Mouse (Mus musculus) urinary bladder, adult 2 months (tissue): ENCODE results near the gene Sdhaf3. TPM values are rescaled to one million over a fixed set of nuclear protein-coding genes. Genes with fewer than 3 reads are reported as not detected.
"Not testable (repeated sequence)": the region's sequence is repeated elsewhere in the genome, so short reads cannot be mapped to it uniquely, and the experiment has no call there.

Source experiments
- DNase-seq: peaks from one replicate; pipeline ENCODE4 v3.0.0; 2022; ENCODE audit warnings: low spot score
- polyA plus RNA-seq: library from polyadenylated mRNA; depleted of rRNA; stranded (reverse); fragments of >200 nt; gene quantifications from 2 replicates; pipeline ENCODE4 v1.2.3, GENCODE M21; 2012; rRNA removed

Gene Sdhaf3
- polyA plus RNA-seq = 1.8 and 1.9 TPM in 2 replicates

- DNase-seq = peak; percentile 82
Measured at GRCm38 (mm10) chr6:6955764-6956561, at the start of gene Sdhaf3. Sdhaf3 (plus strand) TSS chr6:6956004.

GRCm38 (mm10) chr6:6909586-6909985, 46.2 kb upstream of the Sdhaf3 start:
- no peak for DNase-seq

- no peak for DNase-seq
Measured at GRCm38 (mm10) chr6:6914304-6914703, 41.5 kb upstream of the Sdhaf3 start.

GRCm38 (mm10) chr6:6914849-6915525, 40.8 kb upstream of the Sdhaf3 start:
- no peak for DNase-seq

- DNase-seq = no peak
Measured at GRCm38 (mm10) chr6:6915526-6915915, 40.3 kb upstream of the Sdhaf3 start.

- DNase-seq = no peak
Measured at GRCm38 (mm10) chr6:6917334-6917733, 38.5 kb upstream of the Sdhaf3 start.

GRCm38 (mm10) chr6:6925264-6925663, 30.5 kb upstream of the Sdhaf3 start:
- DNase-seq = no peak

- no peak for DNase-seq
Measured at GRCm38 (mm10) chr6:6930831-6931230, 25.0 kb upstream of the Sdhaf3 start.

GRCm38 (mm10) chr6:6931507-6931906, 24.3 kb upstream of the Sdhaf3 start:
- no peak for DNase-seq

GRCm38 (mm10) chr6:6940845-6941244, 15.0 kb upstream of the Sdhaf3 start:
- no peak for DNase-seq

GRCm38 (mm10) chr6:6942813-6943212, 13.0 kb upstream of the Sdhaf3 start:
- no peak for DNase-seq

- no peak for DNase-seq
Measured at GRCm38 (mm10) chr6:6947650-6948049, 8.2 kb upstream of the Sdhaf3 start.

GRCm38 (mm10) chr6:6955395-6955763, 425 bp upstream of the Sdhaf3 start:
- DNase-seq = no peak

- DNase-seq = not testable (repeated sequence)
Measured at GRCm38 (mm10) chr6:6959234-6959633, 3.4 kb downstream of the Sdhaf3 start.

- no peak for DNase-seq
Measured at GRCm38 (mm10) chr6:6997226-6997946, 41.6 kb downstream of the Sdhaf3 start.

- DNase-seq = no peak
Measured at GRCm38 (mm10) chr6:6997956-6998355, 42.2 kb downstream of the Sdhaf3 start.

- no peak for DNase-seq
Measured at GRCm38 (mm10) chr6:6999015-6999414, 43.2 kb downstream of the Sdhaf3 start.

- no peak for DNase-seq
Measured at GRCm38 (mm10) chr6:7003085-7003484, 47.3 kb downstream of the Sdhaf3 start.

- DNase-seq = no peak
Measured at GRCm38 (mm10) chr6:7004005-7004404, 48.2 kb downstream of the Sdhaf3 start.

GRCm38 (mm10) chr6:7038087-7038486, 82.3 kb downstream of the Sdhaf3 start:
- DNase-seq = no peak

GRCm38 (mm10) chr6:7038835-7039234, 83.0 kb downstream of the Sdhaf3 start:
- no peak for DNase-seq

- no peak for DNase-seq
Measured at GRCm38 (mm10) chr6:7041912-7042311, 86.1 kb downstream of the Sdhaf3 start.

- DNase-seq = no peak
Measured at GRCm38 (mm10) chr6:7062819-7063218, 107.0 kb downstream of the Sdhaf3 start.
